Mouse (Mus musculus): ENCODE results near the gene Ctbp1. TPM values are rescaled to one million over a fixed set of nuclear protein-coding genes. Genes with fewer than 3 reads are reported as not detected.

Ctbp1 gene
- polyA plus RNA-seq, 2 experiments, result 107 to 165 TPM

GRCm38 (mm10) chr5:33277286-33277685 is 2.5 kb upstream of the Ctbp1 start:
- Histone ChIP-seq H3K9ac (replicated peaks) (no peak overlapping the region), H3K36me3 (replicated peaks; ENCODE audit: control insufficient read depth, insufficient read depth, low read depth) (peaks cover 5% of the 10 kb centered on the region), H3K27me3 (ENCODE audit: control insufficient read depth, insufficient read depth, low read length) (no peaks in the 10 kb centered on the region), H3K4me1 (replicated peaks; ENCODE audit: control insufficient read depth in 2 of 2, insufficient read depth in 2 of 2, low read length in 1 of 2) (peaks cover 16 to 17% of the 10 kb centered on the region in 2 experiments), H3K4me2 (ENCODE audit: low read depth) (no peak overlapping the region), H3K27ac (no peak overlapping the region), H3K4me3 (ENCODE audit: insufficient read depth in 1 of 2, low read depth in 2 of 2, low read length in 2 of 2) (no peak overlapping the region), H3K9me3 (ENCODE audit: control insufficient read depth, low read length) (no peaks in the 10 kb centered on the region)
- ATAC-seq (ENCODE audit: insufficient read depth) (no peak), DNase-seq (ENCODE audit: low read depth in 3 of 3, low spot score in 3 of 3) (no peak)
- TF ChIP-seq CTCF (IDR thresholded peaks at IDR 0.05; ENCODE audit: low read depth), result no peak
- 33% methylated on average over 2 of the region's 2 CpGs for WGBS (ENCODE audit: insufficient replicate concordance)

- no peak for ATAC-seq (ENCODE audit: insufficient read depth)
- Histone ChIP-seq H3K27me3 (ENCODE audit: control insufficient read depth, insufficient read depth, low read length) (no peaks in the 10 kb centered on the region), H3K9me3 (ENCODE audit: control insufficient read depth, low read length) (no peaks in the 10 kb centered on the region), H3K36me3 (replicated peaks; ENCODE audit: control insufficient read depth, insufficient read depth, low read depth) (peaks cover 6% of the 10 kb centered on the region), H3K27ac (peak overlapping the region; percentile 30), H3K4me1 (replicated peaks; ENCODE audit: control insufficient read depth in 2 of 2, insufficient read depth in 2 of 2, low read length in 1 of 2) (peaks cover 30 to 32% of the 10 kb centered on the region in 2 experiments), H3K4me2 (ENCODE audit: low read depth) (peak overlapping the region; percentile 88), H3K4me3 (ENCODE audit: insufficient read depth in 1 of 2, low read depth in 2 of 2, low read length in 2 of 2) (peak overlapping the region; percentile 29 to 91; a peak in 3 of 4 replicates), H3K9ac (replicated peaks) (peak overlapping the region; percentile 91)
- no peak for DNase-seq (ENCODE audit: low read depth in 3 of 3, low spot score in 3 of 3)
- 54% methylated on average over 1 of the region's 1 CpGs for WGBS (ENCODE audit: insufficient replicate concordance)
- TF ChIP-seq EP300 (IDR thresholded peaks at IDR 0.05; ENCODE audit: low read depth) (no peak), CTCF (IDR thresholded peaks at IDR 0.05; ENCODE audit: low read depth) (no peak)
Measured at GRCm38 (mm10) chr5:33275754-33276153, 960 bp upstream of the Ctbp1 start.

- Histone ChIP-seq H3K27ac (peak overlapping the region; percentile 98), H3K9me3 (ENCODE audit: control insufficient read depth, low read length) (no peaks in the 10 kb centered on the region), H3K9ac (replicated peaks) (peak overlapping the region; percentile 91), H3K4me1 (replicated peaks; ENCODE audit: control insufficient read depth in 2 of 2, insufficient read depth in 2 of 2, low read length in 1 of 2) (peaks cover 34 to 38% of the 10 kb centered on the region in 2 experiments), H3K4me3 (ENCODE audit: insufficient read depth in 1 of 2, low read depth in 2 of 2, low read length in 2 of 2) (peak overlapping the region; percentile 84 to 91), H3K4me2 (ENCODE audit: low read depth) (peak overlapping the region; percentile 88), H3K27me3 (ENCODE audit: control insufficient read depth, insufficient read depth, low read length) (no peaks in the 10 kb centered on the region), H3K36me3 (replicated peaks; ENCODE audit: control insufficient read depth, insufficient read depth, low read depth) (peaks cover 12% of the 10 kb centered on the region)
- WGBS (ENCODE audit: insufficient replicate concordance), result under 1% methylated on average over 82 of the region's 97 CpGs
- ATAC-seq (ENCODE audit: insufficient read depth) (peak; percentile 76), DNase-seq (ENCODE audit: low read depth in 3 of 3, low spot score in 3 of 3) (peak; percentile 80 to 83 (median 80))
- TF ChIP-seq CTCF (IDR thresholded peaks at IDR 0.05; ENCODE audit: low read depth) (no peak; the same call in none of the 2 replicates), EP300 (IDR thresholded peaks at IDR 0.05; ENCODE audit: low read depth) (no peak)
Measured at GRCm38 (mm10) chr5:33274085-33274952, 475 bp downstream of the Ctbp1 start.

- H3K9ac ChIP-seq (replicated peaks), result peak overlapping the region; percentile 91
- H3K36me3 ChIP-seq (replicated peaks; ENCODE audit: control insufficient read depth, insufficient read depth, low read depth), result peaks cover 17% of the 10 kb centered on the region
- no peaks in the 10 kb centered on the region for H3K27me3 ChIP-seq (ENCODE audit: control insufficient read depth, insufficient read depth, low read length)
- no peaks in the 10 kb centered on the region for H3K9me3 ChIP-seq (ENCODE audit: control insufficient read depth, low read length)
- peak overlapping the region; percentile 98 for H3K27ac ChIP-seq
- DNase-seq (ENCODE audit: low read depth in 3 of 3, low spot score in 3 of 3) (peak; percentile 80 to 81 (median 80)), ATAC-seq (ENCODE audit: insufficient read depth) (peak; percentile 81)
- H3K4me2 ChIP-seq (ENCODE audit: low read depth), result peak overlapping the region; percentile 88
- TF ChIP-seq CTCF (IDR thresholded peaks at IDR 0.05; ENCODE audit: low read depth) (no peak; the same call in 1 of the 2 replicates), EP300 (IDR thresholded peaks at IDR 0.05; ENCODE audit: low read depth) (peak; percentile 77)
- peaks cover 34 to 38% of the 10 kb centered on the region in 2 experiments for H3K4me1 ChIP-seq (replicated peaks; ENCODE audit: control insufficient read depth in 2 of 2, insufficient read depth in 2 of 2, low read length in 1 of 2)
- 1% methylated on average over 6 of the region's 6 CpGs for WGBS (ENCODE audit: insufficient replicate concordance)
- H3K4me3 ChIP-seq (ENCODE audit: insufficient read depth in 1 of 2, low read depth in 2 of 2, low read length in 2 of 2), result peak overlapping the region; percentile 84 to 91
Measured at GRCm38 (mm10) chr5:33273777-33274084, 1.1 kb downstream of the Ctbp1 start.

Data from liver, embryonic 14.5 days (tissue).